Comparison of ENCODE assay signal across 9 mouse cellular contexts in genomic region chr13:49644731-49645529, GRCm38 (mm10). TPM values are rescaled to one million over a fixed set of nuclear protein-coding genes. Genes with fewer than 3 reads are reported as not detected.
A peak's percentile ranks its signal among the peaks of the same experiment; 100 is the strongest.
DNase-seq lines count a peak whose midpoint lies in the region; ATAC-seq and TF ChIP-seq lines count a peak whose summit lies in the region.
"Had no signal": no experiment of that assay in that cellular context is flagged by ENCODE, and none has a peak within 500 bp of the region (broad histone marks: within the 10 kb centered on the region; RNA-seq: fewer than 3 reads in every experiment).

No protein-coding gene starts in this region.

- no peak overlapping the region for H3K27ac ChIP-seq in hindbrain, embryonic 15.5 days (replicated peaks)
- no peak overlapping the region for H3K27ac ChIP-seq in hindbrain, embryonic 12.5 days
- H3K27ac ChIP-seq in CH12.LX (ENCODE audit: insufficient read depth, low read depth), result no peak overlapping the region
- H3K27ac ChIP-seq in embryonic fibroblast, embryonic 13.5 days (ENCODE audit: insufficient read depth, low read length), result peak overlapping the region; percentile 78
- H3K27ac ChIP-seq: limb, embryonic 15.5 days had no signal

- dilution Hi-C loops in CH12.LX (cut with MboI; ENCODE audit: extremely low pct_ligation_motif_present, extremely low pct_unique_long_range_greater_than_20kb, low sequenced_read_pairs), result no loop called here

- no peaks in the 10 kb centered on the region for H3K36me3 ChIP-seq in hindbrain, embryonic 15.5 days
- H3K36me3 ChIP-seq in hindbrain, embryonic 12.5 days, result no peaks in the 10 kb centered on the region
- peaks cover 3 to 22% of the 10 kb centered on the region in 2 experiments for H3K36me3 ChIP-seq in CH12.LX (replicated peaks in 1 of 2; ENCODE audit: control insufficient read depth in 1 of 2, insufficient read depth in 1 of 2, low read length in 1 of 2)
- H3K36me3 ChIP-seq: limb, embryonic 15.5 days had no signal

- no peak overlapping the region for H3K4me3 ChIP-seq in hindbrain, embryonic 15.5 days
- no peak overlapping the region for H3K4me3 ChIP-seq in hindbrain, embryonic 12.5 days
- H3K4me3 ChIP-seq in CH12.LX (replicated peaks in 1 of 3; ENCODE audit: low read depth in 2 of 3, low read length in 2 of 3, poor library complexity in 1 of 3), result no peak overlapping the region
- no peak overlapping the region for H3K4me3 ChIP-seq in embryonic fibroblast, embryonic 13.5 days (ENCODE audit: insufficient read depth, low read length)
- H3K4me3 ChIP-seq: limb, embryonic 15.5 days had no signal

- TF ChIP-seq POLR2A in CH12.LX (IDR thresholded peaks at IDR 0.05; ENCODE audit: low read depth, low read length), result no peak
- TF ChIP-seq POLR2A in embryonic fibroblast, embryonic 13.5 days (IDR thresholded peaks at IDR 0.05; ENCODE audit: low read depth, low read length), result no peak

- H3K4me1 ChIP-seq in hindbrain, embryonic 15.5 days (replicated peaks), result no peaks in the 10 kb centered on the region
- no peaks in the 10 kb centered on the region for H3K4me1 ChIP-seq in hindbrain, embryonic 12.5 days
- peaks cover 0 to 10% of the 10 kb centered on the region in 2 experiments; a peak in 1 of 4 replicates for H3K4me1 ChIP-seq in CH12.LX (ENCODE audit: control insufficient read depth in 1 of 2, insufficient read depth in 2 of 2)
- peaks cover 8% of the 10 kb centered on the region for H3K4me1 ChIP-seq in embryonic fibroblast, embryonic 13.5 days (ENCODE audit: control insufficient read depth, insufficient read depth, low read length)

- peak; percentile 18 for DNase-seq in CH12.LX (ENCODE audit: extremely low read depth)
- DNase-seq in lung, postnatal 36 days, result peak; percentile 15
- DNase-seq in gastrocnemius, postnatal 10 days, result no peak
- DNase-seq in spleen, postnatal 14 days (ENCODE audit: low spot score in 2 of 2), result no peak
- no peak for DNase-seq in thymus, postnatal 25 days

- H3K27me3 ChIP-seq in hindbrain, embryonic 15.5 days, result no peaks in the 10 kb centered on the region
- no peaks in the 10 kb centered on the region for H3K27me3 ChIP-seq in hindbrain, embryonic 12.5 days
- H3K27me3 ChIP-seq in CH12.LX (replicated peaks), result no peaks in the 10 kb centered on the region
- H3K27me3 ChIP-seq: limb, embryonic 15.5 days had no signal

- 71% methylated on average over 2 of the region's 2 CpGs for whole genome bisulfite sequencing in hindbrain, embryonic 15.5 days
- WGBS in hindbrain, embryonic 12.5 days, result 86% methylated on average over 2 of the region's 2 CpGs

- in situ Hi-C loops in CH12.LX (cut with MboI; ENCODE audit: low pct_ligation_motif_present, low pct_unique_long_range_greater_than_20kb, low sequenced_read_pairs), result loop anchor here (10.0 kb wide), 1 partner anchor 200 kb away; no protein-coding TSS in a partner anchor

- no peak for TF ChIP-seq EP300 in CH12.LX (IDR thresholded peaks at IDR 0.05; ENCODE audit: low read length)

- peak; percentile 5 to 68; a peak in 2 of 4 replicates for TF ChIP-seq CTCF in CH12.LX (conservative IDR thresholded peaks at IDR 0.05 in 1 of 2, IDR thresholded peaks at IDR 0.05 in 1 of 2; ENCODE audit: low read depth in 2 of 2, low read length in 2 of 2)
- TF ChIP-seq CTCF in embryonic fibroblast, embryonic 13.5 days (IDR thresholded peaks at IDR 0.05; ENCODE audit: borderline replicate concordance, insufficient read depth, low read length), result no peak

- no peak overlapping the region for H3K4me2 ChIP-seq in hindbrain, embryonic 15.5 days
- no peak overlapping the region for H3K4me2 ChIP-seq in hindbrain, embryonic 12.5 days (replicated peaks)
- no peak overlapping the region for H3K4me2 ChIP-seq in CH12.LX (ENCODE audit: insufficient read depth, low read depth, poor library complexity, severe bottlenecking)
- H3K4me2 ChIP-seq: limb, embryonic 15.5 days had no signal

- H3K79me2 ChIP-seq in CH12.LX (replicated peaks; ENCODE audit: control insufficient read depth, extremely low read depth, insufficient read depth, poor library complexity, severe bottlenecking), result no peaks in the 10 kb centered on the region

- H3K9ac ChIP-seq in hindbrain, embryonic 15.5 days, result no peak overlapping the region
- no peak overlapping the region for H3K9ac ChIP-seq in hindbrain, embryonic 12.5 days
- no peak overlapping the region for H3K9ac ChIP-seq in CH12.LX (ENCODE audit: insufficient read depth, low read depth)
- H3K9ac ChIP-seq: limb, embryonic 15.5 days had no signal

- ATAC-seq in hindbrain, embryonic 15.5 days (ENCODE audit: low FRiP score, low read depth), result peak; percentile 42; the same call in 1 of the 2 replicates
- ATAC-seq in hindbrain, embryonic 12.5 days (ENCODE audit: low FRiP score), result no peak

- H3K9me3 ChIP-seq in hindbrain, embryonic 15.5 days, result no peaks in the 10 kb centered on the region
- no peaks in the 10 kb centered on the region for H3K9me3 ChIP-seq in hindbrain, embryonic 12.5 days (replicated peaks)
- no peaks in the 10 kb centered on the region for H3K9me3 ChIP-seq in CH12.LX (replicated peaks; ENCODE audit: low read length)
- H3K9me3 ChIP-seq: limb, embryonic 15.5 days had no signal

- TF ChIP-seq RAD21 in CH12.LX (IDR thresholded peaks at IDR 0.05; ENCODE audit: low read depth, low read length), result peak; percentile 64

TF ChIP-seq in CH12.LX, 34 proteins besides CTCF, POLR2A, EP300 and RAD21:
- TF ChIP-seq ZKSCAN1 (IDR thresholded peaks at IDR 0.05; ENCODE audit: borderline replicate concordance, low read depth, low read length), result no peak
- 0 out of 2 replicates have a peak, but pooled peaks have one; percentile 10 for TF ChIP-seq IRF4 (IDR thresholded peaks at IDR 0.05; ENCODE audit: low read depth, low read length)
- TF ChIP-seq MEF2A (IDR thresholded peaks at IDR 0.05; ENCODE audit: borderline replicate concordance, low read depth, low read length), result peak; percentile 45; the same call in 1 of the 2 replicates
- TF ChIP-seq SMC3 (IDR thresholded peaks at IDR 0.05; ENCODE audit: low read depth, low read length), result peak; percentile 42
- no peak for TF ChIP-seq ZC3H11A (IDR thresholded peaks at IDR 0.05; ENCODE audit: low read depth, low read length)
- no peak for TF ChIP-seq ELF1 (IDR thresholded peaks at IDR 0.05; ENCODE audit: low read depth, low read length)
- TF ChIP-seq USF2 (conservative IDR thresholded peaks at IDR 0.05; ENCODE audit: low read depth, low read length), result no peak

RNA-seq across cellular contexts. Expression of gene Cenpp, which starts 7.7 kb away (rescaled TPM):
- 7.1 and 8.5 TPM in 2 replicates for polyA plus RNA-seq in hindbrain, embryonic 15.5 days (2015; fragmentation: Nextera tagmentation; extraction: Ambion mirVana)
- polyA plus RNA-seq in hindbrain, embryonic 12.5 days (2016; fragmentation: Nextera tagmentation; extraction: Ambion mirVana), result 19.3 and 20.6 TPM in 2 replicates
- 11.2 and 14.9 TPM in 2 replicates for total RNA-seq in CH12.LX (2012; rRNA removed)
- 35.3 and 41.8 TPM in 2 replicates for total RNA-seq in CH12.LX (2014; rRNA removed)
- 10.7 and 11.8 TPM in 2 replicates for polyA plus RNA-seq in CH12.LX (2012; ENCODE audit: insufficient read length, low read depth)
- 6.5 and 9.0 TPM in 2 replicates for polyA plus RNA-seq in embryonic fibroblast, embryonic 13.5 days (2011; ENCODE audit: insufficient read length, low read depth, missing spikeins)
- 1 to 10 TPM; 2.8 to 3.3 TPM for total RNA-seq in gastrocnemius, postnatal 10 days (2021)

RNA-seq across cellular contexts. Expression of gene Nol8, which starts 7.9 kb away (rescaled TPM):
- polyA plus RNA-seq in hindbrain, embryonic 15.5 days (2015; fragmentation: Nextera tagmentation; extraction: Ambion mirVana), result 15.0 and 16.8 TPM in 2 replicates
- polyA plus RNA-seq in hindbrain, embryonic 12.5 days (2016; fragmentation: Nextera tagmentation; extraction: Ambion mirVana), result 23.7 and 29.4 TPM in 2 replicates
- total RNA-seq in CH12.LX (2012; rRNA removed) (14.9 and 24.0 TPM in 2 replicates), CH12.LX (2014; rRNA removed) (33.4 and 40.1 TPM in 2 replicates)
- polyA plus RNA-seq in CH12.LX (2012; ENCODE audit: insufficient read length, low read depth), result 32.8 and 36.7 TPM in 2 replicates
- polyA plus RNA-seq in embryonic fibroblast, embryonic 13.5 days (2011; ENCODE audit: insufficient read length, low read depth, missing spikeins), result 18.6 and 20.5 TPM in 2 replicates
- 10 to 100 TPM; 10.3 to 10.6 TPM for total RNA-seq in gastrocnemius, postnatal 10 days (2021)

RNA-seq across cellular contexts. Expression of gene Iars, which starts 37.0 kb away (rescaled TPM):
- polyA plus RNA-seq in hindbrain, embryonic 15.5 days (2015; fragmentation: Nextera tagmentation; extraction: Ambion mirVana), result 49.9 and 52.3 TPM in 2 replicates
- 77.2 and 80.5 TPM in 2 replicates for polyA plus RNA-seq in hindbrain, embryonic 12.5 days (2016; fragmentation: Nextera tagmentation; extraction: Ambion mirVana)
- total RNA-seq in CH12.LX (2012; rRNA removed), result 100 and 141 TPM in 2 replicates
- total RNA-seq in CH12.LX (2014; rRNA removed), result 81.6 and 88.2 TPM in 2 replicates
- polyA plus RNA-seq in CH12.LX (2012; ENCODE audit: insufficient read length, low read depth), result 148 and 160 TPM in 2 replicates
- 156 and 158 TPM in 2 replicates for polyA plus RNA-seq in embryonic fibroblast, embryonic 13.5 days (2011; ENCODE audit: insufficient read length, low read depth, missing spikeins)
- 10 to 100 TPM; 71.7 to 77.0 TPM for total RNA-seq in gastrocnemius, postnatal 10 days (2021)

RNA-seq across cellular contexts. Expression of gene Ogn, which starts 37.1 kb away (rescaled TPM):
- polyA plus RNA-seq in hindbrain, embryonic 15.5 days (2015; fragmentation: Nextera tagmentation; extraction: Ambion mirVana), result 9.8 and 13.6 TPM in 2 replicates
- polyA plus RNA-seq in hindbrain, embryonic 12.5 days (2016; fragmentation: Nextera tagmentation; extraction: Ambion mirVana), result 25.9 and 39.8 TPM in 2 replicates
- total RNA-seq in CH12.LX (2012; rRNA removed) (not detected in 2 replicates), CH12.LX (2014; rRNA removed) (not detected in 2 replicates)
- not detected in 2 replicates for polyA plus RNA-seq in CH12.LX (2012; ENCODE audit: insufficient read length, low read depth)
- polyA plus RNA-seq in embryonic fibroblast, embryonic 13.5 days (2011; ENCODE audit: insufficient read length, low read depth, missing spikeins), result 97.4 and 284 TPM in 2 replicates
- total RNA-seq in gastrocnemius, postnatal 10 days (2021), result 100 to 1,000 TPM; 115 to 119 TPM

Comparison
In these comparisons a context has a peak if more than half of its experiments do, and no peak if none do; other contexts are left out.
1. DNase-seq: peak in CH12.LX (single experiment) and lung, postnatal 36 days (single experiment); none in gastrocnemius, postnatal 10 days (single experiment), spleen, postnatal 14 days (0 of 2) and thymus, postnatal 25 days (single experiment).